Mouse (Mus musculus) right cerebral cortex, postnatal 10 days (tissue): ENCODE data around the gene H2-M10.4.
"Not testable (repeated sequence)": the region's sequence is repeated elsewhere in the genome, so short reads cannot be mapped to it uniquely, and the experiment has no call there.

Experiments
- DNase-seq, 2 experiments: peaks; one replicate each; pipeline ENCODE4 v3.0.0; 2021; ENCODE audit warnings: low spot score in 2 of 2

The H2-M10.4 gene

GRCm38 (mm10) chr17:36462234-36462633 is at the start of gene H2-M10.4:
TSS of gene H2-M10.4 (minus strand) at chr17:36462334.
- DNase-seq = no peak

DNA sequence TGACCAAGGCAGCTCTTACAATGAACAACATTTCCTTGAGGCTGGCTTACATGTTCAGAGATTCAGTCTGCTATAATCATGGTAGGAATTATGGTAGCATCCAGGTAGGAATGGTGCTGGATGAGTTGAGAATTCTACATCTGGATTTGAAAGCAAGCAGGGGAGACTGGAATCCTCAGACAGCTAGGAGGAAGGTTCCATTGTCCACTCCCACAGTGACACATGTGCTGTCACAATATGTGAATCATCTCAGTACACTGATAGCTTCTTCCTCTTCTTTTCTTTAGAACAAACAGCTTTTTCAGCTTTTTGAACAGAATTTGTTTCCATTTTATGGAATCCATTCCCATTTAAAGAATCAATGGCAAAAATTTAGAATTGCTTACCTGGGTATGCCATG is 41.8 kb upstream of the H2-M10.4 start:
- DNase-seq = no peak

- no peak for DNase-seq
These were observed 38.3 kb upstream of the H2-M10.4 start for GRCm38 (mm10) chr17:36500435-36500834.

DNA sequence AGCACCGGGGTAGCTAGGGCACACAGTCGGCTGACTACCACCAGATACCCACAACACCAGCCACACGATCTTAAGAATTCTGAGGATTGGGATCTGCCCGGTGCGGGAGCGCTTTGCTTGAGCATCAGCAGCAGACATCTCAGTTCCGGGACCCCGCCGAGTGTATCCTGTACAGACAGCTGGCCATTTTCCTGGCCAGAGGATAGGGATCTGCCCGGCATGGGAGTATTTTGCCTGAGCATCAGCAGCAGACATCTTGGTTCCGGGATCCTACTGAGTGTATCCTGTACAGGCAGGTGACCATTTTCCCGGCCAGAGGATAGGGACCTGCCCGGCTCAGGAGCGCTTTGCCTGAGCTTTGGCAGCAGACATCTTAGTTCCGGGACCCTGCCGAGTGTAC is 26.0 kb upstream of the H2-M10.4 start:
- not testable (repeated sequence) for DNase-seq

- no peak for DNase-seq
These were observed 24.6 kb upstream of the H2-M10.4 start for GRCm38 (mm10) chr17:36486687-36487230.

GRCm38 (mm10) chr17:36483865-36484264 is 21.7 kb upstream of the H2-M10.4 start:
- no peak for DNase-seq

- no peak for DNase-seq
These were observed 5.9 kb downstream of the H2-M10.4 start for GRCm38 (mm10) chr17:36456260-36456659.

GRCm38 (mm10) chr17:36431411-36431810 is 30.7 kb downstream of the H2-M10.4 start:
- DNase-seq = no peak

- peak; percentile 38 to 40 for DNase-seq
These were observed 43.9 kb downstream of the H2-M10.4 start for GRCm38 (mm10) chr17:36418091-36418754.

- DNase-seq = no peak
These were observed 44.7 kb downstream of the H2-M10.4 start for GRCm38 (mm10) chr17:36417416-36417815.

- no peak for DNase-seq
These were observed 46.7 kb downstream of the H2-M10.4 start for GRCm38 (mm10) chr17:36415407-36415806.

GRCm38 (mm10) chr17:36414361-36414760 is 47.8 kb downstream of the H2-M10.4 start:
- DNase-seq = no peak
